Mouse (Mus musculus) kidney, postnatal 4 days (tissue): ENCODE data around the gene Tbc1d30.
A peak's percentile ranks its signal among the peaks of the same experiment; 100 is the strongest.
"Not testable (repeated sequence)": the region's sequence is repeated elsewhere in the genome, so short reads cannot be mapped to it uniquely, and the experiment has no call there.

Experiments
- DNase-seq, 2 experiments: peaks; one replicate each; pipeline ENCODE4 v3.0.0; 2021; ENCODE audit warnings: mixed read lengths in 2 of 2

The Tbc1d30 gene

DNA sequence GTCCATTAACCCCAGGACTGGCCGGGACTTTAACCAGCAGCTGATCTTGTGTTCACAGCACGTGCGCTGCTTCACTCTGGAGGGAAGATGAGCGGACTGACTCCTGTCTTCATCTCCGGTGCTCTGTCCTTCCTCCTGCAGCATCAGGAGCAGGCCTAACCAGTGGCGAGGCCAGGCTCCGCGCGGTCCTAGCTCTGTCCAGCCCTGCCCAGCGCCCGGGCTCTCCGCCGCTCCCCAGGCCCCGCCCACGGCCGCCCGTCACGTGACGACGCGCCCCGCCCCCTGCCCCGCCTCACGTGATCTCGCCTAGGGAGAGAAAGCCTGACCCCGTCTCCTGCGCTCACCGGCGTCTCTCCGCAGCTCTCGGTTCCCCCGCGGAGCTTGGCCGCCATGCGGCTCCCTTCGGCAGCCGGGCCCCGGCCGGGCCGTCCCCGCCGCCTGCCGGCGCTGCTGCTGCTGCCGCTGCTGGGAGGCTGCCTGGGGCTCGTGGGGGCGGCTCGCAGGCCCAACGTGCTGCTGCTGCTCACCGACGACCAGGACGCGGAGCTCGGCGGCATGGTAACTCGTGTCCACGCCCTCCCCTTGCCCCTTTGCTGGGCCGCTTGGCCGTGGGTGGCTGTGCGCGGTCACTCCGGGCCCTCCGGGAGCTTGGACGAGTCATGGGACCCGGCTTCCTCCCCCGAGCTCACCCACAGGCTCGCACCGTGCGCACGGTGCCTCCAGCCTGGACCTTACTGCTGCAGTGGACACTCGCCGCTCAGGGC lies 13.9 kb upstream of the Tbc1d30 start, which contains the start of gene Gns:
TSS of gene Gns (plus strand) at position 290 of the 764 bp plus-strand sequence.
- DNase-seq = peak; percentile 95 to 96

DNA sequence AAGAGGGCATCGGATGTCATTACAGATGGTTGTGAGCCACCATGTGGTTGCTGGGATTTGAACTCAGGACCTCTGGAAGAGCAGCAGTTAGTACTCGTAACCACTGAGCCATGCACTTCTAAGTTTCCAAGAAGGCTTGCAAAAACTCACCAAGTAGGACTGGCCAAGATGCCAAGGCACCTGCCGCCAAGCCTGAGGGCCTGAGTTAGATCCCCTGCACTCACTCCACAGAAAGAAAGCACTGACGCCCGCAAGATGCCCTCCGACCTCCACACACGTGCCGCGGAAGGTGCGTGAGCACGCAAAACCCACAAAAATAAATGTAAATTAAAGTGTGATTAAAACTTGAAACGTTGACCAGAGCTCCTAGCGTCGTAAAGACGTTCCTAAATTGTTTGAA lies 13.2 kb upstream of the Tbc1d30 start:
- no peak for DNase-seq

DNA sequence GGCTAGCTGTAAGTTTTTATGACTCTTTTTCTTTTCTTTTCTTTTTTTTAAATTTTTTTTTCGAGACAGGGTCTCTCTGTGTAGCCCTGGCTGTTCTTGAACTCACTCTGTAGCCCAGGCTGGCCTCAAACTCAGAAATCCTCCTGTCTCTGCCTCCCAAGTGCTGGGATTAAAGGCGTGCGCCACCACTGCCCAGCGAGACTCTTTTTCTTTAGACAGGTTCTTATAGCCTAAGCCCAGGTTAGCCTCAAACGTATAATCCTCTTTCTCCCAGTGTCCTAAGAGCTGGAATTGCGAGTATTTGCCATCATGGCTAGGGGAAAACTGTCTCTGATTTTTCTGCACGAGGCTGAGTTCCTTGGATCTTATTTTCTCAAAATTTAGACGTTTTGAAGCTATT lies 12.1 kb upstream of the Tbc1d30 start:
- DNase-seq = no peak

DNA sequence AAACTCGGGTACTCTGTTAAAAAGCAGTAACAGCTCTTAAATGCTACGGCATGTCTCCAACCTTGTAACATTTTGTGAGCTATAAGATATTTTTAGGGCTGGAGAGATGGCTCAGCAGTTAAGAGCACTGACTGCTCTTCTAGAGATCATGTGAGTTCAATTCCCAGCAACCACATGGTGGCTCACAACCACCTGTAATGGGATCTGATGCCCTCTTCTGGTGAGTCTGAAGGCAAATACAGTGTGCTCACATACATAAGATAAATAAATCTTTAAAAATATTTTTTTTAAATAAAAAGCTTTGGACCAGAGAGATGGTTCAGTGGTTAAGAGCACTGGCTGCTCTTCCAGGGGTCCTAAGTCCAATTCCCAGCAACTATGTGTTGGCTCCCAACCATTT lies 9.3 kb upstream of the Tbc1d30 start:
- no peak for DNase-seq

DNA sequence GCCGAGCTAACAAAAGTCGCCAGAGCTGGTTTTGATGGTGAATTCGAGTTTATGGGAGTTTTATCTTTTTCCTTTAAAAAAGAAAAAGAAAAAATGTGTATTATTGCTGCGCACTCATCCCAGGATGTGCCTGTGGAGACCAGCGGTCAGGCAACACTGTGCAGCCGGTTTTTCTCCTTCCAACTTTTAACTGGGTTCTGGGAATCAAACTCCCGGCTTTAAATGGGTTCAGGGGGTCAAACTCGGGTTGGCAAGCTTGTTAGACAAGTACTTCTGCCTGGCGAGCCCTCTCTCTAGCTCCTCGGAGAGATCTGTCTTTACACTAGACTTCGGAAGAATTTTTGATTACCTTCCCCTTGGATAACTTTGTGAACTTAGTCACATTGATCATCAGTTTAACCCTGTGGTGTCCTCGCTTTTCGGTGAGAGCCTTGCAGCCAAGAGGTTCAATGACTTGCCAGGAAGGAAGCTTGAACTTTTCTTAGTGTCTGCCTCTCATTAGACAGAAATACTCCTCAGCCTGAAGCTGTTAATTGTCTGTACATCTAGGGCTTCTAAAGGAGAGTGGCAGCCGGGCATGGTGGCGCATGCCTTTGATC lies 713 bp upstream of the Tbc1d30 start:
- peak in 1 of 2 experiments; percentile 16 for DNase-seq

DNA sequence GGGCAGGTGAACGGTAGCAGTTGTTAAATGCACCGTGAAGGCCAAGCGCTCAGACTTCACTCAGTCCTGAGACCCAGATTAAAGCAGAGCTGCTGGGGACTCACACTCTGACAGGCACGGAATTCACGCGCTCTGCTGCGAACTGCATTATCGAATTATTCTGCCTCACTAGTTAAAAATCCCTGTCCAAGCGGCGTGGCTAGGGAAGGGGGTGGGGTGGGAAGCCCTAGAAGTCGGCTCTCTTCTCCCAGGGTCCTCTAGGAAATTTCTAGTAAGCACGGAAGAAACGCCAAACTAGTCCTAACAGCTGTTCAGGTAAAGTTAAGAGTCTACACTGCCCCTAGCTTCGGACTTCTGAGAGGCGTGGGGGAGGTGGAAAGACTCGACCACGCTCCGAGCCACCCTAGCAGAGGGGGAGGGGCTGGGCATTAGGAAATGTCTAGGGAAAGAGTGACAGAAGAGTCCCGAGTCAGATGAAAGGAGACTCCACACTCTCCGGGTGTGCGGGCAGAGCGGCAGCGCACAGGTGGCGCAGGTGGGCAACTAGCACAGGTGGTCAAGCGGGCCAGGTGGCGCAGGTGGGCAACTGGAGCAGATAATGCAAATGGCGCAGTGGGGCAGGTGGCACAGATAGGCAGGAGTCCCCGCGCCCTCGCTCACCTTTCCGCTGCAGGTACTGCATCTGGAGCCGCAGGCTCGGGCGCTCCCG lies 567 bp downstream of the Tbc1d30 start:
- DNase-seq = peak; percentile 41 to 63

DNA sequence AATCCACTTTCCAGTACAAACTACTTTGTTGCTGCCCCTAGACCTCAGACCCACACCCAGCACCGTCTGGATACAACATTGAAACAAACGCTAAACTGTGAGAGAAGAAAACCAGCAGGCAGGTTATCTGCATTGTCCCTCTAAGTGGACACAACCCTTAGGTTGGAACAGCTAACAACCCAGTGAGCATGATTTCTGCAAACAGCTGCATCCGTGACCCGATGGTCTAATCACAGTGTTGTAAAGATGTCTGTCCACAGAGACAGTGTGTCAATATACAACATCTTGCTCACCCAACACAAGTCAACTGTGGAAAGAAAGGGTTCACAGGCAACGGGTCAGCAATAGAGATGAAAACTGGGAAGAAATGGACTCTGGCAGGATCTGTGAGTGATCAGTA lies 1.8 kb downstream of the Tbc1d30 start:
- no peak for DNase-seq

DNA sequence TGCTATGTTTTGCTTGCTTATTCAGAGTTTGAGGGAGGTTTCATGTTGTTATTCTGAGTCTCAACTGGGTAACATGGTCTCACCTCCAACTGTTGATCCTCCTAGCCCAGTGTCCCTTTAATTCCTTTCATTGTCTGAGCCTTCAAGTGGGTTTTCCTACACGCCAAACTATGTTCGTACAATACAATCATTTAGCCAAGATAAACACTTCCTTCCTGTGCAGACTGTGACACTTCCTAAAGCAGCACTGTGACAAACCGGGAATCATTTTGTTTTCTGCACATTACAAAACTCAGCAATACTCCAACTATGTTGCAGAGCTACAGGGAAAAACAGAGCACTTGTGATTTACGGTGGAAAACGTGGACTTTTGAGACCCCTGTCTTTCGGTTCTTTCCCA lies 7.2 kb downstream of the Tbc1d30 start:
- DNase-seq = no peak

DNA sequence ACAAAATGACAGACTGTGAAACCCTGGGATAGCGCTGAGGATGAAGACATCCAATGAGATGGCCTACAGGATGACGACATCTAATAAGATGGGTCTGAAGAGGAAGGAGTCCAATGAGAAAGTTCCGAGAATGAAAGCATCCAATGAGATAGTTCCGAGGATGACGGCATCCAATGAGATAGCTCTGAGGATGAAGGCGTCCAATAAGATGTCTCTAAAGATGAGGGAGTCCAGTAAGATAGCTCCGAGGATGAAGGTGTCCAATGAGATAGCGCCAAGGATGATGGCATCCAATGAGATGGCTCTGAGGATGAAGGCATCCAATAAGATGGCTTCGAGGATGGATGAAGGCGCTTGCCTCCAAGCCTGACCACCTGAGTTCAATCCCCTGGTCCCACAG lies 8.8 kb downstream of the Tbc1d30 start:
- DNase-seq = no peak

DNA sequence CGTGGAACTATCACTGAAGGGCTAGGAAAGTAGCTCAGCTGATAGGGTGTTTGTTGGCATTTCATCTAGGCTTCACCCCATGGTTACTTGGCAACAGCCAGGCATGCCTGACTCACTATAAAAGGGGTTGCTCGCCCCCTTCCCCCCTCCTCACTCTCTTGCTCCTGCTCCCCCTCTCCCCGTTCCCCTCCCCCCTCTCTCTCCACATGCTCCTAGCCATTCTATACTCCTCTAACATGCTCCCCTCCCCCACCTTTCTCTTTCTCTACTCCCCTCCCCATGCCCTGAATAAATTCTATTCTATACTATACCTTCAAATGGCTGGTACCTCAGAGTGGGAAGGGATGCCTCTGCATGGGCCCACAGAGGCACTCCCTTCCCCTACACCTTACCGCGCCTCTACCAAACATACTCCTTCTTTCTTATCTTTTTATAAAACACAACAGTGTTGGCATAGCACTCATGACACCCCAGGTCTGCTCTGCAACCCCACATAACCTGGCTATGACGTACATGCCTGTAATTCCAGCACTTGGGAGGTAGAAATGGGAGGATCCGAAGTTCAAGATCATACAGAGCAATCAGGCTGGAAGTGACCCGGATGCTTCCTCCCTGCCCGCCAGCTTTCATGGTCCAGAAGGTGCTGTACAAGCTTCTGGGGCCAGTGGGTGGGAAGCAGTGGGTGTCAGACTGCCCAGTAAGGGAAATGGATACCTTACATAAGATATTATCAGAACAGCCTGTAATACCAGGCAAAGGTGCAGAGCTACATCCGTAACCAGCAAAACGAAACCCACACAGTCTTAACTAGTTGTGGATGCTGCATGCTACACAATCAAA lies 10.1 kb downstream of the Tbc1d30 start:
- DNase-seq = no peak

DNA sequence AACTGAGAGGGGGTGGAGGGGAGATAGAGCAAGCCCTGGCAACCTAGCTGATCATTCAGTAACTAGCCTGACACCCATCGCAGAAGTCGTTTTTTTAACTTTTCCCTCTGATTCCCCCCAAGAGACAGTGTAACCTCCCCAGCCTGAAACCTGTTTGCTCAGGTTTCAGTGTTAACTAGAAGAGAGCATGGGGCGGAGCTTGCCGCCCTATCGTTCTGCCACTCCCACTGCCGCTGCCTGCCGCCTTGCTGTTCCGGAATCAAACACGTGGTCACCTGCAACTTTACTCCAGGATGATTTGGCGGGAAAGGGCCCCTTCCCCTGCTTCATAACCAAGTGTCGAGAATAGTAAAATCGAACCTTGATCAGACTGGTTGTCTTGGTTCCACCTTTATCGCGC lies 14.5 kb downstream of the Tbc1d30 start:
- DNase-seq = not testable (repeated sequence)

DNA sequence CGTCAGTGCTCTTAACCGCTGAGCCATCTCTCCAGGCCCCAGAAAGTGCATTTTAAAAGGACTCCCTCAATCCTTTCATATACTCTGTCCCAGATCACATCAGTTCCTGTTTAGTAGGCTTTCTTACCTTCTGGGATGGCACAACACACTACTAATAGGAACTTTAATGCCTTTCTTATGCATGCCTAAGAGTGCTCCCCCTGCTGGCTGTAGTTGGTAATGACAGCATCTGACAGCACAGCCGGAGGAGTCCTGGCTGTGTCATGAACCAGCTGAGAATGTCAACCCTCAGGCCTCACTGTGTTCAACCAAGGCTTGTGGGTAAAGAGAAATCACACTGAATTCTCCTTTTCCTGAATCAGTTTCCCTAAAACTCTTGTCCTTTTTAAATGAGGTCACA lies 16.5 kb downstream of the Tbc1d30 start:
- peak; percentile 74 to 78 for DNase-seq

DNA sequence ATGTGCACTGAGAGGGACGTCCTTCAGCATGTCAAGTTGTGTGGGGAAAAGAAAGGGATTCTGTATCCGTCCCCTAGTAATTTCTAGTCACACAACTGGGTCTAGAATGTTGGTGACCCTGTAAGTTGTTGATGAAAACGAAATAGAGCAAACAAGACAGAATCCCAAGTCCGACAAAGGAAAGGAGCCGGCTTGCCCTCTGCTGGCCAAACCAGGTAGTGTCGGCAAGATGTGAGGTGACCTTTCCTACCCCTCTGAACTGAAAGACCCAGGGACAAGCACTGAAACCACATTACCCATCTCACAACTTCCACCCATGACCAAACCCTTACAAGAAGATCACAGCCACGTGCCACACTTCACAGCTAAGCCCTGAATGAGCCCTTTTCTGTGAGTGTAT lies 20.1 kb downstream of the Tbc1d30 start:
- peak; percentile 84 for DNase-seq

DNA sequence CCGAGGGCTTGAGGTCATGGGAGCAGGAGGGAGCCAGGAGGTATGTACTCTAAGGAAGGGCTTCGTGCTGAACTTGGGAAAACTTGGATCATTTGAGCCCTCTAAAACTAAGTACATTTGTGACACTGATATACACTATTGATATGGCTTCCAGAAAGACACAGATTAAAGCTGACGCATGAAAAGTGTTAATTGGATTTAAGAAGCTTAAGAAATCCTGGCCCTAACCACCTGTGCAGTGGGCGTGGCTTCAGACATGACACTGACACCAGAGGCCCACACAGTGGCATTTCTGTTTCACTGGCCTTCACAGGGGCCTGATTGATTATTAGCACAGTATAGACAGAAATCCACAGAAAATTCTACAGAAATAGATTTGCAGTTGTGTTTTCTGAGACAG lies 21.5 kb downstream of the Tbc1d30 start:
- DNase-seq = no peak

DNA sequence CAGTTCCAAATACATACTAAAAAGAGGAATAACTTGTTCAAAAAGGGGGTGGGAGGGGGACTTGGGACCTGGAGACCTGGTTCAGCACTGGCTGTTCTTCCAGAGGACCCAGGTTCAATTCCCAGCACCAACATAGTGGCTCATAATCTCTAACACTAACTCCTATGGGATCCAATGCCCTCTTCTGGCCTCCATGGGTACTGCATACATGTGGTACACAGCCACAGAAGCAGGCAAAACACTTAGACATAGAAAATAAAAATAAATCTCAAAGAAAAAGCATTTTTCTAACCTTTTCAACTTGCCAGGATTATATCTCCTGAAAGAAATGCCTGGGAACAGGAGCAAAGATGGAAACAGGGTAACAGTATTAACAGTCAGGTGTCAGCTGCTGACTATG lies 24.9 kb downstream of the Tbc1d30 start:
- no peak for DNase-seq

DNA sequence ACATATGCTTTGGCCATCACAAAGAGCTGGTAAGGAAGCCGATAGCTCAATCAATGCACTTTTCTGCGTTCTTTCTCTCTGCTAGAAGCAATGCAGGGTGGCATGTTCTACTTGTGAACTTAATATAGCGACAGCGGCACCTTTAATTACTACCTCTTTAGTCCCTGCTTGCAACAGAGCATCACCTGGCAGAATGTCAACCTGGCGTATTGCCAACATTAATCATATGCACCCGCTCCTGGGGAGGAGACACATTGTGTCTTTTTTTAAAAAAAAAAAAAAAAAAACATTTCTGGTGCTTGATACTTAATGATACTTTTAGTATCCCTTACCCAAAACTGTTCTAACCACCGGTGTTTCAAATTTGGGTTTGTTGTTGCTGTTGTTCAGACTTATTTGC lies 27.6 kb downstream of the Tbc1d30 start:
- peak; percentile 20 for DNase-seq

DNA sequence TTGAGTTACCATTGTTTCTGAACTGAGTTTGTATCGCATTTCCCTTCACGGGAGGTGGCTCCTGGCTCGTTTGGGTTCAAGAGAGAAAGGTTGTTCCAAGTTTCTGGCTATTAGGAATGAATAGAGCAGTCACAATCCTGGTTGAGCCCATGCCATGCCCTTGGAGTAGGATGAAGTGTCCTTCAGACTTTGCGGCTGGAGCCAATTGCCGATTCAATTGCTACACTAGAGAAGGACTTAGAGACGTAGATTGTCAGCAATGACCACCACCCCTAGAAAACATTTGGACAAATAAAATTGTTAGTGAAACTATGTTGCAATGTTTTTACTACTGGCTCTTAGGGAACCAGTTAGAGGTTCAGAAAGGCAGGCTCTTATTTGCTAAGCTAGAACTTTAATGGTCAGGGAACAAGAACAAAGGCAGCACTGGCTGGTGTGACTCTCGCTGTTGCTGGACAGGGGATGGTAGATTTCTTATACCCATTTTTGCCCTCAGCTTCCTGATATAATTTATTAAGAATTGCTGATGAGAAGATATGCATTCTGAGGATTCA lies 32.6 kb downstream of the Tbc1d30 start:
- no peak for DNase-seq

DNA sequence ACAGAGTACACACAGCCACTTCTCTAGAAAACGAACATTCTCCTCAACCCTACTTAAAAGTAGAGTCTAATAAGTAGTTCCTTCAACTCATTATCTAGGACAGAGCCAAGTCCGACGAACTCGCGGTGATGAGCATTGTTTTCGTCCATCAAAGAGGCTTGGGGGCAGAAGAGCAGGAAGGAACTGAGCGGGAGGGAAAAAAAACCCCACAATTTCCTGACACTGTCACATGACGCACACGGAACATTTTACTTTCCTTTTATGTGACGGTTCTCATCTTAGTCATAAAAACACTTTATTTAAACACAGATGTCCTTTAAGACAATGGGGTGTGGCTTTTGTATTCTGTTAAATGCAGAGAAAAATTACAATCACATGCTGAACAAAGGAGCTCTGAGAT lies 34.7 kb downstream of the Tbc1d30 start:
- no peak for DNase-seq

DNA sequence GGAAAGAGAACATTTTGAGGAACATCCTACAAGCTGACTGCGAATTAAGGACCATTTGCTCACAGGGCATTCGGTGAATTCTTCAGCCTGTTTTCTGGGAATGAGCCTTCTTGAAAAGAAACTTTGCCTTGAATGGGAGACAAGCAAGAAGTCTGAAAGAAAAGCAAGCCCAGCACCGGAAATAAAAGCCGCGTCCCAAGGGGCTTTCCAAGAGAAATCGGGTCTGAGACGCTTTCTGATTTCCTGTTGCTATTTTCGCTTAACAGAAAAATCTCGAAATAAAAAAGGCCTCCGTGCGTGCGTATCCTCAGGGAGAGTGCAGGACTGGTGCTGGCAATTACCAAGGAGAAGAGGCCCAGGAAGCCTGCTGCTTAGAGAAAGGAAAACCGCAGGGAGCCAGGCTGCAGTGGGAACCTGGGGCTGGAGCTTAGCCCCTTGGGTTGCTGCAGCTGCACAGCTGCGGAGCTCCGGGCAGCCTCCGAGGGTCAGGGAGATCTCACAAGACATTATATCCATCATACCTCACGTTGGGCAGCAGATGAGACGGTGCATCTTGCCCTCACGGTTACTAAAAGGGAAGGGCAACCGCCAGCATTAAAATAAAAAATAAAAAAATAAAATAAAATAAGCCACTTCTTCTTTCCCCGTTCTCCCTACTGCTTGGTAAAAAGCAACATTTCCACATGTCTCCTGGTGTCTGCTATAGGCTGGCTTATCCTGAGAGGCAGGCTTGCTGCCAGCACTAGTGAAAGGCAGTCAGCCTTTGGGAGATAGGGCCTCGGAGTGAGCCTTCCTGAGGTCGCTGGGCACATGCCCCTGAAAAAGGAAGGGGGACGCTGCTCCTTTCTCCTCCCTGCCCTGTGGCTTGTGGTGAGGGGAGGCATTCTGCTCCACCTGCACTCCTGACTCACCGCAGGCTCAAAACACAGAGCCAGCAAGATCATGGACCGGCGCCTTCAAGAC lies 35.5 kb downstream of the Tbc1d30 start:
- peak; percentile 23 to 51 for DNase-seq

DNA sequence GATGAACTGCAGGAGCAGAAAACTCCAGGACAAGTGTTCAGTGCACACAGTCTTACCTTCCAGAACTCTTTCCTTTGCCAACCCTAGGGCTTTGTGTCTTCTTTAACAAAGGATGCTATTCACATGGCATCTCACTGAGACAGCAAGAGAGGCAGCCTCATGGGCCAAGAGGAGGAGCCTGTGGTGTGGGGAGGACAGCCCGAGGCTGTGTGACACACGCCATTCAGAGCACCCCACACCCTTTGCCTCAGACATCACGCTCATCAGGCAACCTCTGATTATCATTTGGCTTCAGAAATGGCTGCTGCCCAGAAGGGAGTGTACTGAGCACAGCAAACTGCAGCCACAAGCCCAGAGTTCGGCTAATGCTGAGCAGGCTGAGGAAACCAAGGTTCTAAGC lies 36.9 kb downstream of the Tbc1d30 start:
- no peak for DNase-seq

DNA sequence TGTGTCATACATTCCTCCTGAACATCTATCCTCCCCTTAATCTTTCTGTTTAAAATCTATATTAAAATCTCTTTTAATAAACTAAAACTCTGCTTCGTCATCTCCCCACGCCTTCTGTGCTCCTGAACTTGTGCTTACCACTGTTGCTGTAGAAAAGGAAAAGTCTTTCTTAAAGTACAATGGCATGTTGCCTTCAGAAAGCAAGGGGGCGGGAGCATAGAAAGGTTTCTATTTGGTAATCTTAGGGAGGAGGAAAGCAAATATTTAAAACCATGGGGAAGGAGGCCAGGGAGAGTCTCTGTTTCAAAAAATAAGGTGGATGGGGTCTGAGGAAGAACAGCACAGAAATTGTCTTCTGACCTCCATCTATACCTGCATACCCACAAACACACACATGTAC lies 38.0 kb downstream of the Tbc1d30 start:
- DNase-seq = no peak
